Mouse (Mus musculus) megakaryocyte progenitor cell, adult 5-6 weeks (primary cell): ENCODE measurements at regions not wholly inside any gene's neighbourhood (a gene's known extent, or its start where the extent isn't known, plus 50 kb on each side); places are given as distances from the start of the nearest gene placed in this dataset.

Source experiments
- ATAC-seq: replicated peaks from 2 replicates; pipeline ENCODE4 v1.8.0; 2016; ENCODE audit warnings: mild to moderate bottlenecking, moderate TSS enrichment, inconsistent platforms; ENCODE audit not compliant: poor library complexity

- no peak for ATAC-seq
These were observed 142.9 kb upstream of the Dpyd start for GRCm38 (mm10) chr3:118418981-118419380.

GRCm38 (mm10) chr3:118421701-118422100 is 140.2 kb upstream of the Dpyd start:
- no peak for ATAC-seq

DNA sequence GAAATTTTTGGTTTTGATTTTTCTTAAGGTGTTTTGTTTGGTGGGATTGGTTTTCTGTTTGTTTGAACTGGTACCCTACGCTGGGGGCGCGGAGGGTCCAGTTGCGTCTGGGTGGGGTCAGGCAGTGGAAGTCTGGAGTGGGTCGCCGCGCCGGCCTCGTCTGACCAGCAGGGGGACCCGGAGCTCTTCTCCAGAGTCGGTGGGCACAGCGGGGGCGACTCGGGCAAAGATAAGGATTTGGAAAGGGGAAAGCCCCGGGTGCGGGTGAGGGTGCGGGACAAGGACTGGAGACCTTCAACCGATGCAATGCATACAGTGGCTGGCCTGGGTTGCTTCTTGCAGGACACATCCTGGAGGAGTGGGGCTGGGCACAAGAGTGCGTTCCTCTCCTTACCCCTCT is 136.2 kb upstream of the Dpyd start:
- peak; percentile 44 for ATAC-seq

GRCm38 (mm10) chr3:118428523-118428922 is 133.4 kb upstream of the Dpyd start:
- peak; percentile 71 for ATAC-seq

- no peak for ATAC-seq
These were observed 131.9 kb upstream of the Dpyd start for GRCm38 (mm10) chr3:118429825-118430630.

- no peak for ATAC-seq
These were observed 131.4 kb upstream of the Dpyd start for GRCm38 (mm10) chr3:118430631-118430906.

DNA sequence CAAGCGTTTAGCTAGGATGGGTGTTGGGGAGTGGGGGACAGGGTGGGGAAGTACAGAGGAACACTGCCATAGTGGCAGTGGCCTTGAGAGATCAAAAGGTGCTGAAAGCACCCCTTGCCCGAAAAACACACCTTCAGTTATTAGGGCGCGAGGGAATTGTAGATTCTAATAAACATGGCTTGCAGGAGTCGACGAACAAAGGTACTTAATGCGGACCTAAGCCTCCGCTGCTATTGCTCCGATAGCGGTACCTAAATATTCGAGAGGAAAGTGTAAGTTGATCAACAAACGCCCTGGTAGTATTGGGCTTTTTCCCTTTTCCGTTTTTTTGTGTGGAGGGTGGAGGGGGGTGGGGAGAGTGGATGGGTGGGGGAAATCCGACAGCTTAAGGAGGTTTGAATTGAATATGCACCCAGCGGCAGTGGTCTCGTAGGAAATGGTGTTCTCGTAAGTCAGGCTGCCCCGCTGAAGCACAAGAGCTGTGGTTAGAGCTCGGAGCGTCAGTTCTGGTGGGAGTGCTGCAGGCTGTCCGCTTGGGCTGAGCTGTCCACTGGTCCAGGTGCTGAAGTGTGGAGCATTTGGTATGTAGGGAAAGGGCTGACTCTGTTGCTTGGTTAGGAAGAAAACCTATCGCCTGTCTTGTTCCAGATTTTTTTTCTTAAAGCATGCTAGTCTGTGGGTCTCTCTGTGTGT is 130.8 kb upstream of the Dpyd start:
- ATAC-seq: peak; percentile 90

DNA sequence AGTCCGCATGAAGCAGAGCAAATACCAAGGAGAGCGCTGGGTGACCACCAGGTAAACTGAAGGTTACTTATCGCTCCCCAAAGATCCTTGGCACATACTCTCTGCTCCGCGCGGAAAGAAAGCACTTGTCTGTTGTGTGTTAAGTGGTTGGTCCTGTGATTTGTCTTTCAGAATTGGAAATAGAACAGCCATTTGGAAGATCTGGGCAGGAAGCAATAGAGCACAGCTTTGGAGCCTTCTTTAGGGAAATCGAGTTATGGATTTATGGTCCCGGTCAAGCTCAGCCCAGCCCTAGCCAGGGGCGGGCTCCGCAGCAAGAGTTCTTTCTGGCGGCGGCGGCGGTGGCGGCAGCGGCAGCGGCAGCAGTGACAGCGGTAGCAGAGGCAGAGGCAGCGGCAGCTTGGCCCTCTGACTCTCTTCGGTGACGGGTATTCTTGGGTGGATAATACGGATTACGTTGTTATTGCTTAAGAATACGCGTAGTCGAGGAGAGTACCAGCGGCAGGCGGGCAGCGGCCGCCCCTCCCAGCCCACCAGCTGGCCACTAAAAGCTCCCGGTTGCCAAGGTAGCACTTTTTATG is 128.4 kb upstream of the Dpyd start:
- ATAC-seq: 0 out of 2 replicates have a peak, but pooled peaks have one; percentile 23

DNA sequence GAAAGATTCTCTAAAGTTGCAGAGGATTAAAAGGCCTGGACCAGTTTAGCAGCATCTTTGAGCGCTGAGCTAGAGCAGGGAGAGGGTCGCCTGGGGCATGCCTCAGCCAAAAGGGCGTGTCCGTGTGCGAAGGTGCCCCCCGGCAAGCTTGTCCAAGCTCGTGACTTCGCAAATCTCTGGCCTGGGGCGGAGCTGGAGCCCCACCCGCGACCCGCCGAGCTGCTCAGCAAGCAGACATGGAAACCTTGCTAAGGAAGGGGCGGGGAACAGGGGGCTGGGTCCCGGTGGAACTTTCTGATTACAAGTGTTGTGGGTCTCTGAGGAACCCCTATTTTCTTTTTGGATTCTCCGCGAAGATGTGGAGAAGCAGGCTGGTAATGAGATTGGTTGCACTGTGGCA is 127.6 kb upstream of the Dpyd start:
- ATAC-seq: no peak

DNA sequence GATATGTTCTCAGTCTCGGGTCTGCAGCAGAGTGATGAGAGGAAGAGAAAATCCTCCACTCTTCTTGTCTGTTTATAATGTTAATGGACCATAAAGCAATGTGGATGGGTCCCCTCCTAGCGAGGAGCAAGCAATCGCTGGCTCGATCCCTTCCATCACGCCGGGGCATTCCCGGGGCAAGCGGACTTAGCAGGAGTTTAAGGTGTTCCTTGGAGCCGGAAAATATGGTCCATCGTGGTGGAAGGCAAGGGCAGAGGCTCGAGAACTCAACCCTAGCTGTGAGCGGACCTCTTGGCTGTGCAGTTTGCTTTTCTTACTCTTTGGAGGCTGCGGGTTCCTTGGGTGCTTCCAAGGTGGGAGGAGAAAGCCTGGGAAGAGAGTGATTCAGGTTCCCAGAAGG is 127.1 kb upstream of the Dpyd start:
- no peak for ATAC-seq

DNA sequence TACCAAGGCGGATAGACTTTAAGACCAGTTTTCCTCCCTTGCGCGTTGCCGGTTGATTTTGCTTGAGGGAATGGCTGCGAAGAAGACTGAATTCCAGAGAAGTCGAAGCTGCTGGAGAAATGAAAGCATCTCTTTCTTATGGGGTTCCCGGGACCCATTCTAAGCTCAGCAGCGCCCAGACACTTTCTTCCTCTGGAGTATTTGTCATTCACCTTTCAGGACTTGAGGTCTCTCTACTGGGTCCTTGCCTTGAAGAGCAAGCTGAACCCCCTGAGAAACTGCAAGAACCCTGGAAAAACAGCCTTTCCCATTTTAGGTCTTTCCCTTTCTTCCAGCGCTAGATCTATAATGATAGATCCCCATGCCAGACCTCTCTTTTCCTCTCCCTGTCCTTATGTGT is 126.7 kb upstream of the Dpyd start:
- no peak for ATAC-seq

DNA sequence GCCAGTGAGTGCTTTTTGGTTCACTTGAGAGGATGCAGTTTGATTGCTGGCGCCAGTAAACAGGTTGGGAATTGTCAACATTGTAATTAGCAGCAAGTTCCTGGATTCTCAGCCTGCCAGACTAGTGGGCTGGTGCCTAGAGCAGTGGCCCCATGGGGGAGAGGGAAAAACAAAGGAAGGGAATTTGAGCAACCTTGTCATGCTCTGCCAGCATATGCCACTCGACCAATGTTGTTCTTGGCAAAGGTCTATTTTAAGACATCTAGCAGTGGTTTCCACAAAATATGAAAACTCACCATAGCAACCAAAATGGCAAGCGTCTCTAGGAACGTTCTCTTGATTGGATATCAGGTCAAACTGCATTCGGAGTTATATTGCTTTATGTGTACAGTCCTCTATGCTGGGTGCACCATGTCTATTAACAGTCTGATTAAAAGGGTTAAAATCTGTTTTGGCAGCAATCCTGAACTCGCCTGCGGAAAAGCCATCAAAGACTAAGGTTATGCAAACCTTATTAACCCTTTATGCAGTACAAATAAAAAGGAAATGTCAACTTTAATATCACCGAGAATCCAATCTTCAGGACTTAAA is 118.1 kb upstream of the Dpyd start:
- no peak for ATAC-seq

DNA sequence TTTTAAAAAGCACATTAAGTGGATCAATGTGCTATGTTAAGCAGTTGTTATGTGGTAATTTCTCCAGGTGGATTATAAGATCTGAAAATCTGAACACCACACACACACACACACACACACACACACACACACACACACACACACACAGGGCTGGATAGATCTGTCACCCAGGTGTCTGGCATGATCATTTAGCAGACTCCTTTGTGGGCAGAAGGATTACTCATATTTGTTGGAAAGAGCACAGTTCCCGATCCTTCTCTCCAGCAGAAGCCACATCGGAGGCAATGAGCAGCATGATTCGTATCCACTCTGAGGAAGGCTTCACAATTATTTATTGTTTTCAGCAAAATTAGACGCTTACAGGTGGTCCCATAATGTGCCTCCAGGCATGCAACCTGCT is 116.6 kb upstream of the Dpyd start:
- ATAC-seq: no peak

DNA sequence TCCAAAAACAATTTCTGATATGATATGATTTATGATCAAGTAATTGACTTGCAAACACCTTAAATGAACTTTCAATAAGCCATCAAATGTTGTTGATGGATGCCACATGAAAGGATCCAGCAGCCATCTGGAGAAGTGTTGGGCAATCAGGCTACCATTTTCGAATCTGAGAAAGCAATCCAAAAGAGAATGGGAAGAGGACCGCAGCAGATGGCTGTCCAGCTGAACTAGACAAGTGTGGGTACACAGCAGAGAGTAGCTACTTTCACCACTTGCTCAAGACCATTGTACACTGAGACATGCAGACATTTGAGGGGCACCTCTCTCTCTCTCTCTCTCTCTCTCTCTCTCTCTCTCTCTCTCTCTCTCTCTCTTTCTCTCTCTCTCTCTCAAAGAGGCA is 102.3 kb upstream of the Dpyd start:
- no peak for ATAC-seq

- no peak for ATAC-seq
These were observed 96.3 kb upstream of the Dpyd start for GRCm38 (mm10) chr3:118465611-118466010.

DNA sequence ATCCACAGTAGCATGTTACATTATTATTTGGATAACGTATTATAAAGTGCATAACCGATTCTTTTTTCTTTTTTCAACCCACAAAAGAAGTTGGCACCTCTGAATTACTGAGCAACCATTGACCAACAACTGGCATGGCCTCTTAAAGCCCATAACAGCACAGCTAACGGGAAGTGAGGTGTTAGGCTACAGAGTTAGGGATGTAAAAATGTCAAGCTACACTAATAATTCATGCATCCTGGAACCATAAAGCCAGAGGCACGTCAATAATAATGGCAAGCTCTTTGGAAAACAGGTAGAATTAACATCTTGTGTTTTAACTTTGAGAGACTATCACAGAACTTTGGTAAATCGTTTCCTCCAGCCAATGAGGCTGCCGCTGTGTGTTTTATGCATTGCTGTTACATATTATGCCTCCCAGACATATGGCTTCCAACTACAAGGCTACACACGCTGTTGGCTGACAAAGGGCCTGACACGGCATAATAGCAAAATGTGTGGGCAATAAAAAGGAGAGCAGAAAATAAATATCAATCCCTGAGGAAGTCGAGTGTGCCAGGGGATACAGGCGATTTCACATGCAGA is 89.6 kb upstream of the Dpyd start:
- no peak for ATAC-seq

GRCm38 (mm10) chr3:118478065-118478464 is 83.9 kb upstream of the Dpyd start:
- ATAC-seq: no peak

DNA sequence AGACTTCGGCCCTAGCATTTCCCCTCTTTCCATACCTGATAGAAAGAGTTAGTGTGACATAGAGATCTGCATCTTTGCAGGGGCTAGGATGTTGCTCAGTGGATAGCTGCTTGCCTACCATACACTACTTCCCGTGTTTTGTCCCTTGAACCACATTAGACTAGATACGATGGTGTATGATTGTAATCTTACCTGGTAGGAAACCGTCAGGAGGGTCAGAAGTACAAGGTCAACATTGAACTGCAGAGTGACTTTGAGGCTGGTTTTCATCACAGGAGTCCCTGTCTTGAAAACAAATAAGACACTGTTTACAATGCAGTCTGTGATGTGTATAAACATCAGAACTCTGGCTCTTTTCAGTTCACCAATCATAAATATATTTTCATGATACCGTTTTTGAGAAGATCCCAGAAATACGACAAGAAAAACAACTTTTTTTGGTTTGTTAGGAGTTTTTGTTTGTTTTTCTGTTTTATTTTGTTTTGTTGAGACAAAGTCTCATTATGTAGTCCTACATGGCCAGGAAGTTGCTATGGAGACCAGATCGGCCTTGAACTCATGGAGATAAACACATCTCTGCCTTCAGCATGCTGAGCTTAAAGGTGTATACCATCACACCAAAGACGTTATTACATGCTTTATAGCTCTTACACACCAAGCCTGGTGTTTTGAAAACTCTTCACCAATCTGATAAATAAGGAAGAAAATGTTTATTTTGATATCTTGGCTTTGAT is 81.2 kb upstream of the Dpyd start:
- ATAC-seq: no peak

GRCm38 (mm10) chr3:118485966-118486365 is 76.0 kb upstream of the Dpyd start:
- no peak for ATAC-seq

GRCm38 (mm10) chr3:118487408-118487807 is 74.5 kb upstream of the Dpyd start:
- ATAC-seq: no peak

- no peak for ATAC-seq
These were observed 70.8 kb upstream of the Dpyd start for GRCm38 (mm10) chr3:118491101-118491500.
